In genomic region chr3:150435818-150436607, GRCm38 (mm10) we compare ENCODE assay signal across 23 mouse cellular contexts.
DNase-seq lines count a peak whose midpoint lies in the region; ATAC-seq lines count a peak whose summit lies in the region.
"Had no signal": no experiment of that assay in that cellular context is flagged by ENCODE, and none has a peak within 500 bp of the region (broad histone marks: within the 10 kb centered on the region; RNA-seq: fewer than 3 reads in every experiment).

No protein-coding gene starts in this region.

- intact Hi-C loops in left cerebral cortex, postnatal 14 days (cut with DNase I) = no loop called here

- H3K9ac ChIP-seq in forebrain, embryonic 11.5 days (ENCODE audit: low read length) = no peak overlapping the region
- H3K9ac ChIP-seq in midbrain, embryonic 12.5 days (replicated peaks) = no peak overlapping the region
- no peak overlapping the region for H3K9ac ChIP-seq in midbrain, embryonic 15.5 days
- no peak overlapping the region for H3K9ac ChIP-seq in forebrain, embryonic 16.5 days (replicated peaks; ENCODE audit: low read depth, low read length)
- H3K9ac ChIP-seq in neural tube, embryonic 15.5 days (replicated peaks) = no peak overlapping the region
- H3K9ac ChIP-seq: embryonic facial prominence, embryonic 12.5 days; embryonic facial prominence, embryonic 15.5 days; heart, embryonic 13.5 days; hindbrain, embryonic 12.5 days; hindbrain, embryonic 15.5 days; intestine, embryonic 15.5 days had no signal

- 66% methylated on average over 6 of the region's 6 CpGs for WGBS in forebrain, embryonic 11.5 days
- 94% methylated on average over 6 of the region's 6 CpGs for WGBS in forebrain, embryonic 10.5 days
- 89% methylated on average over 6 of the region's 6 CpGs for WGBS in midbrain, embryonic 12.5 days
- WGBS in midbrain, embryonic 15.5 days = 84% methylated on average over 6 of the region's 6 CpGs
- 41% methylated on average over 6 of the region's 6 CpGs for WGBS in forebrain, embryonic 16.5 days
- 86% methylated on average over 6 of the region's 6 CpGs for WGBS in neural tube, embryonic 15.5 days

- no peaks in the 10 kb centered on the region for H3K27me3 ChIP-seq in forebrain, embryonic 11.5 days (ENCODE audit: control insufficient read depth, insufficient read depth, low read length)
- no peaks in the 10 kb centered on the region for H3K27me3 ChIP-seq in forebrain, embryonic 10.5 days (ENCODE audit: poor library complexity, severe bottlenecking)
- H3K27me3 ChIP-seq in midbrain, embryonic 12.5 days = no peaks in the 10 kb centered on the region
- no peaks in the 10 kb centered on the region for H3K27me3 ChIP-seq in midbrain, embryonic 15.5 days (replicated peaks)
- H3K27me3 ChIP-seq in forebrain, embryonic 16.5 days (replicated peaks; ENCODE audit: control insufficient read depth, insufficient read depth, low read length) = no peaks in the 10 kb centered on the region
- H3K27me3 ChIP-seq in neural tube, embryonic 15.5 days (replicated peaks) = no peaks in the 10 kb centered on the region
- H3K27me3 ChIP-seq: embryonic facial prominence, embryonic 12.5 days; embryonic facial prominence, embryonic 15.5 days; heart, embryonic 13.5 days; hindbrain, embryonic 12.5 days; hindbrain, embryonic 15.5 days; intestine, embryonic 15.5 days had no signal

- no peak overlapping the region for H3K4me2 ChIP-seq in forebrain, embryonic 11.5 days (ENCODE audit: low read depth, low read length, severe bottlenecking)
- H3K4me2 ChIP-seq in midbrain, embryonic 12.5 days (replicated peaks) = no peak overlapping the region
- no peak overlapping the region for H3K4me2 ChIP-seq in midbrain, embryonic 15.5 days
- H3K4me2 ChIP-seq in forebrain, embryonic 16.5 days (ENCODE audit: low read length) = no peak overlapping the region
- no peak overlapping the region for H3K4me2 ChIP-seq in neural tube, embryonic 15.5 days
- H3K4me2 ChIP-seq: embryonic facial prominence, embryonic 12.5 days; embryonic facial prominence, embryonic 15.5 days; heart, embryonic 13.5 days; hindbrain, embryonic 12.5 days; hindbrain, embryonic 15.5 days; intestine, embryonic 15.5 days had no signal

- H3K27ac ChIP-seq in forebrain, embryonic 11.5 days (ENCODE audit: low read depth, low read length) = no peak overlapping the region
- H3K27ac ChIP-seq in forebrain, embryonic 10.5 days = no peak overlapping the region
- H3K27ac ChIP-seq in midbrain, embryonic 12.5 days (replicated peaks) = no peak overlapping the region
- no peak overlapping the region for H3K27ac ChIP-seq in midbrain, embryonic 15.5 days
- no peak overlapping the region for H3K27ac ChIP-seq in forebrain, embryonic 16.5 days (ENCODE audit: low read length)
- H3K27ac ChIP-seq in neural tube, embryonic 15.5 days (replicated peaks) = no peak overlapping the region
- H3K27ac ChIP-seq: embryonic facial prominence, embryonic 12.5 days; embryonic facial prominence, embryonic 15.5 days; heart, adult 2 months; heart, embryonic 10.5 days; heart, embryonic 13.5 days; hindbrain, embryonic 12.5 days; hindbrain, embryonic 15.5 days; intestine, embryonic 15.5 days had no signal

- no peaks in the 10 kb centered on the region for H3K4me1 ChIP-seq in forebrain, embryonic 11.5 days (replicated peaks; ENCODE audit: control insufficient read depth, insufficient read depth, low read length)
- no peaks in the 10 kb centered on the region for H3K4me1 ChIP-seq in forebrain, embryonic 10.5 days
- H3K4me1 ChIP-seq in midbrain, embryonic 12.5 days = no peaks in the 10 kb centered on the region
- H3K4me1 ChIP-seq in midbrain, embryonic 15.5 days = no peaks in the 10 kb centered on the region
- H3K4me1 ChIP-seq in forebrain, embryonic 16.5 days (replicated peaks; ENCODE audit: control insufficient read depth, insufficient read depth, low read length) = no peaks in the 10 kb centered on the region
- no peaks in the 10 kb centered on the region for H3K4me1 ChIP-seq in neural tube, embryonic 15.5 days
- H3K4me1 ChIP-seq: embryonic facial prominence, embryonic 12.5 days; embryonic facial prominence, embryonic 15.5 days; hindbrain, embryonic 12.5 days; hindbrain, embryonic 15.5 days; intestine, embryonic 15.5 days had no signal

- H3K4me3 ChIP-seq in forebrain, embryonic 11.5 days (ENCODE audit: low read depth, low read length) = no peak overlapping the region
- no peak overlapping the region for H3K4me3 ChIP-seq in forebrain, embryonic 10.5 days
- H3K4me3 ChIP-seq in midbrain, embryonic 12.5 days = no peak overlapping the region
- H3K4me3 ChIP-seq in midbrain, embryonic 15.5 days = no peak overlapping the region
- H3K4me3 ChIP-seq in forebrain, embryonic 16.5 days (replicated peaks; ENCODE audit: low read length) = no peak overlapping the region
- no peak overlapping the region for H3K4me3 ChIP-seq in neural tube, embryonic 15.5 days (replicated peaks)
- H3K4me3 ChIP-seq: embryonic facial prominence, embryonic 12.5 days; embryonic facial prominence, embryonic 15.5 days; heart, adult 2 months; heart, embryonic 10.5 days; heart, embryonic 13.5 days; hindbrain, embryonic 12.5 days; hindbrain, embryonic 15.5 days; intestine, embryonic 15.5 days had no signal

- ATAC-seq in forebrain, embryonic 11.5 days (replicated peaks; ENCODE audit: low FRiP score) = peak; percentile 65; the same call in 1 of the 2 replicates
- peak; percentile 38; the same call in 1 of the 2 replicates for ATAC-seq in midbrain, embryonic 12.5 days (ENCODE audit: low FRiP score, low read depth)
- no peak for ATAC-seq in midbrain, embryonic 15.5 days (replicated peaks)
- ATAC-seq in forebrain, embryonic 16.5 days = peak; percentile 67
- ATAC-seq in neural tube, embryonic 15.5 days (ENCODE audit: low FRiP score) = no peak
- ATAC-seq: intestine, embryonic 15.5 days had no signal

- DNase-seq in forebrain, embryonic 11.5 days (ENCODE audit: low spot score) = no peak
- DNase-seq in forebrain, embryonic 10.5 days (ENCODE audit: extremely low spot score, low spot score) = no peak
- DNase-seq in left cerebral cortex, postnatal 14 days (ENCODE audit: low spot score in 2 of 2) = no peak
- DNase-seq in natural killer cell, adult 2 months (ENCODE audit: low spot score in 2 of 2) = no peak
- DNase-seq: adrenal gland, adult 8-10 months; adrenal gland, postnatal 25 days; cerebellum, adult 18-20 months; gastrocnemius, postnatal 10 days; gastrocnemius, postnatal 36 days; heart, adult 2 months; heart, postnatal 14 days; heart, postnatal 4 days had no signal

- H3K9me3 ChIP-seq in forebrain, embryonic 11.5 days (ENCODE audit: control insufficient read depth, low read length) = no peaks in the 10 kb centered on the region
- no peaks in the 10 kb centered on the region for H3K9me3 ChIP-seq in forebrain, embryonic 10.5 days
- H3K9me3 ChIP-seq in midbrain, embryonic 12.5 days = no peaks in the 10 kb centered on the region
- no peaks in the 10 kb centered on the region for H3K9me3 ChIP-seq in midbrain, embryonic 15.5 days
- H3K9me3 ChIP-seq in forebrain, embryonic 16.5 days (ENCODE audit: control insufficient read depth, low read length) = no peaks in the 10 kb centered on the region
- no peaks in the 10 kb centered on the region for H3K9me3 ChIP-seq in neural tube, embryonic 15.5 days (replicated peaks)
- H3K9me3 ChIP-seq: embryonic facial prominence, embryonic 12.5 days; embryonic facial prominence, embryonic 15.5 days; heart, embryonic 10.5 days; heart, embryonic 13.5 days; hindbrain, embryonic 12.5 days; hindbrain, embryonic 15.5 days; intestine, embryonic 15.5 days had no signal

- no peaks in the 10 kb centered on the region for H3K36me3 ChIP-seq in forebrain, embryonic 11.5 days (ENCODE audit: control insufficient read depth, insufficient read depth, low read length)
- H3K36me3 ChIP-seq in forebrain, embryonic 10.5 days (replicated peaks) = no peaks in the 10 kb centered on the region
- H3K36me3 ChIP-seq in midbrain, embryonic 12.5 days = no peaks in the 10 kb centered on the region
- no peaks in the 10 kb centered on the region for H3K36me3 ChIP-seq in midbrain, embryonic 15.5 days (replicated peaks)
- no peaks in the 10 kb centered on the region for H3K36me3 ChIP-seq in forebrain, embryonic 16.5 days (ENCODE audit: control insufficient read depth, insufficient read depth)
- no peaks in the 10 kb centered on the region for H3K36me3 ChIP-seq in neural tube, embryonic 15.5 days
- H3K36me3 ChIP-seq: embryonic facial prominence, embryonic 12.5 days; embryonic facial prominence, embryonic 15.5 days; heart, embryonic 10.5 days; heart, embryonic 13.5 days; hindbrain, embryonic 12.5 days; hindbrain, embryonic 15.5 days; intestine, embryonic 15.5 days had no signal

Comparison
In these comparisons a context has a peak if more than half of its experiments do, and no peak if none do; other contexts are left out.
1. ATAC-seq: peak in forebrain, embryonic 11.5 days (single experiment), midbrain, embryonic 12.5 days (single experiment) and forebrain, embryonic 16.5 days (single experiment); none in midbrain, embryonic 15.5 days (single experiment) and neural tube, embryonic 15.5 days (single experiment).